Mouse (Mus musculus) neural tube, embryonic 14.5 days (tissue): ENCODE results near the gene Dpf3. TPM values are rescaled to one million over a fixed set of nuclear protein-coding genes. Genes with fewer than 3 reads are reported as not detected.

ENCODE experiments used
- ATAC-seq: fragments of 200-750 bp; cut with Nextera tagmentation; 2 replicates; pipeline ENCODE4 v1.8.0; 2017; ENCODE audit warnings: low read depth, mild to moderate bottlenecking, moderate TSS enrichment, moderate library complexity
- H3K27ac ChIP-seq: fragments of 300-500 bp; sonication (generic); 2 replicates; pipeline ENCODE4 v1.5.1; 2014; ENCODE audit warnings: low read depth, mild to moderate bottlenecking, control low read depth, low read length, moderate library complexity, mixed read lengths
- H3K27me3 ChIP-seq: fragments of 300-500 bp; sonication (generic); 2 replicates; pipeline ENCODE4 v1.6.1; 2014; ENCODE audit warnings: low read length; ENCODE audit not compliant: control insufficient read depth, insufficient read depth
- H3K36me3 ChIP-seq: fragments of 300-500 bp; sonication (generic); 2 replicates; pipeline ENCODE4 v1.6.1; 2014; ENCODE audit warnings: low read length, mixed read lengths; ENCODE audit not compliant: control insufficient read depth, insufficient read depth
- H3K4me1 ChIP-seq: fragments of 300-500 bp; sonication (generic); 2 replicates; pipeline ENCODE4 v1.6.1; 2014; ENCODE audit warnings: low read length; ENCODE audit not compliant: control insufficient read depth, insufficient read depth
- H3K4me2 ChIP-seq: fragments of 300-500 bp; sonication (generic); 2 replicates; pipeline ENCODE4 v1.6.1; 2014; ENCODE audit warnings: mild to moderate bottlenecking, low read depth, low read length, control low read depth
- H3K4me3 ChIP-seq: fragments of 300-500 bp; sonication (generic); 2 replicates; pipeline ENCODE4 v1.5.1; 2014; ENCODE audit warnings: low read depth, low read length, control low read depth, mixed read lengths
- H3K9ac ChIP-seq: fragments of 300-500 bp; sonication (generic); replicated peaks from 2 replicates; pipeline ENCODE4 v1.6.1; 2014; ENCODE audit warnings: low read depth, mild to moderate bottlenecking, control low read depth, low read length, mixed read lengths
- H3K9me3 ChIP-seq: fragments of 300-500 bp; sonication (generic); 2 replicates; pipeline ENCODE4 v1.6.1; 2016; ENCODE audit warnings: low read length; ENCODE audit not compliant: control insufficient read depth
- WGBS: fragments of 180-500 bp; shearing (Covaris S2); extraction: QIAGEN DNeasy Blood & Tissue Kit; methylation state at CpG from one replicate; pipeline ENCODE4 v1.1.7; 2014; 5-methylcytosine and 5-hydroxymethylcytosine counted together
- polyA plus RNA-seq: library from polyadenylated mRNA; unstranded; fragments of >200 nt; fragmentation: Nextera tagmentation; extraction: Ambion mirVana; gene quantifications from 2 replicates; pipeline ENCODE4 v1.2.1, GENCODE M21; 2014

The Dpf3 gene
- polyA plus RNA-seq, 1 experiment from 2014 or later = 29.2 TPM

GRCm38 (mm10) chr12:83524329-83524728 is 36.8 kb upstream of the Dpf3 start:
- no peak overlapping the region for H3K9ac ChIP-seq
- no peak overlapping the region for H3K27ac ChIP-seq
- WGBS = 81% methylated on average over 5 of the region's 5 CpGs
- no peaks in the 10 kb centered on the region for H3K27me3 ChIP-seq
- H3K4me2 ChIP-seq = no peak overlapping the region
- peaks cover 3% of the 10 kb centered on the region; the same call in 1 of the 2 replicates for H3K4me1 ChIP-seq
- H3K4me3 ChIP-seq = no peak overlapping the region
- no peaks in the 10 kb centered on the region for H3K9me3 ChIP-seq
- ATAC-seq = no peak
- H3K36me3 ChIP-seq = no peaks in the 10 kb centered on the region

- no peak overlapping the region for H3K4me3 ChIP-seq
- ATAC-seq = no peak
- H3K36me3 ChIP-seq = no peaks in the 10 kb centered on the region
- H3K4me2 ChIP-seq = no peak overlapping the region
- H3K27me3 ChIP-seq = no peaks in the 10 kb centered on the region
- H3K9me3 ChIP-seq = no peaks in the 10 kb centered on the region
- no peak overlapping the region for H3K27ac ChIP-seq
- peaks cover 3% of the 10 kb centered on the region; the same call in 1 of the 2 replicates for H3K4me1 ChIP-seq
- H3K9ac ChIP-seq = no peak overlapping the region
- WGBS = 85% methylated on average over 4 of the region's 4 CpGs
Measured at GRCm38 (mm10) chr12:83523892-83524291, 36.4 kb upstream of the Dpf3 start.

GRCm38 (mm10) chr12:83523056-83523455 is 35.5 kb upstream of the Dpf3 start:
- no peaks in the 10 kb centered on the region for H3K27me3 ChIP-seq
- no peak overlapping the region for H3K4me2 ChIP-seq
- no peak overlapping the region for H3K9ac ChIP-seq
- no peaks in the 10 kb centered on the region for H3K9me3 ChIP-seq
- peaks cover 3% of the 10 kb centered on the region; the same call in 1 of the 2 replicates for H3K4me1 ChIP-seq
- no peaks in the 10 kb centered on the region for H3K36me3 ChIP-seq
- H3K4me3 ChIP-seq = no peak overlapping the region
- WGBS = 75% methylated on average over 6 of the region's 6 CpGs
- H3K27ac ChIP-seq = no peak overlapping the region
- no peak for ATAC-seq

GRCm38 (mm10) chr12:83521083-83521482 is 33.6 kb upstream of the Dpf3 start:
- WGBS = 58% methylated on average over 8 of the region's 8 CpGs

GRCm38 (mm10) chr12:83520311-83520890 is 32.9 kb upstream of the Dpf3 start, which contains the start of gene Dcaf4:
Dcaf4 (plus strand) TSS chr12:83520466.
- no peaks in the 10 kb centered on the region for H3K27me3 ChIP-seq
- H3K4me2 ChIP-seq = peak within 1 kb of the TSS; percentile 65
- H3K27ac ChIP-seq = no peak within 1 kb of the TSS
- peak within 1 kb of the TSS; percentile 59 for H3K9ac ChIP-seq
- peak; percentile 99 for ATAC-seq
- WGBS = under 1% methylated on average over 32 of the region's 32 CpGs
- peaks cover 3% of the 10 kb centered on the region; the same call in 1 of the 2 replicates for H3K4me1 ChIP-seq
- H3K4me3 ChIP-seq = peak within 1 kb of the TSS; percentile 46
- H3K9me3 ChIP-seq = no peaks in the 10 kb centered on the region
- H3K36me3 ChIP-seq = no peaks in the 10 kb centered on the region

More at GRCm38 (mm10) chr12:83521083-83521482, 33.6 kb upstream of the Dpf3 start:
- peak overlapping the region; percentile 65 for H3K4me2 ChIP-seq
- H3K27me3 ChIP-seq = no peaks in the 10 kb centered on the region
- no peak for ATAC-seq
- peak overlapping the region; percentile 46; the same call in 1 of the 2 replicates for H3K4me3 ChIP-seq
- no peaks in the 10 kb centered on the region for H3K36me3 ChIP-seq
- peaks cover 3% of the 10 kb centered on the region; the same call in 1 of the 2 replicates for H3K4me1 ChIP-seq
- H3K27ac ChIP-seq = no peak overlapping the region
- peak overlapping the region; percentile 59; the same call in 1 of the 2 replicates for H3K9ac ChIP-seq
- H3K9me3 ChIP-seq = no peaks in the 10 kb centered on the region

GRCm38 (mm10) chr12:83517580-83517979 is 30.1 kb upstream of the Dpf3 start:
- no peaks in the 10 kb centered on the region for H3K36me3 ChIP-seq
- H3K27me3 ChIP-seq = no peaks in the 10 kb centered on the region
- no peak overlapping the region for H3K4me3 ChIP-seq
- no peak overlapping the region for H3K4me2 ChIP-seq
- H3K4me1 ChIP-seq = peaks cover 3% of the 10 kb centered on the region; the same call in 1 of the 2 replicates
- no peaks in the 10 kb centered on the region for H3K9me3 ChIP-seq
- no peak overlapping the region for H3K27ac ChIP-seq
- WGBS = 80% methylated on average over 3 of the region's 3 CpGs
- ATAC-seq = no peak
- no peak overlapping the region for H3K9ac ChIP-seq

- WGBS = 36% methylated on average over 4 of the region's 4 CpGs
- no peak for ATAC-seq
- no peaks in the 10 kb centered on the region for H3K27me3 ChIP-seq
- no peak overlapping the region for H3K27ac ChIP-seq
- no peak overlapping the region for H3K9ac ChIP-seq
- H3K4me1 ChIP-seq = 0 out of 2 replicates have a peak, but pooled peaks cover 2% of the 10 kb centered on the region
- H3K9me3 ChIP-seq = no peaks in the 10 kb centered on the region
- H3K4me2 ChIP-seq = no peak overlapping the region
- H3K4me3 ChIP-seq = no peak overlapping the region
- no peaks in the 10 kb centered on the region for H3K36me3 ChIP-seq
Measured at GRCm38 (mm10) chr12:83514216-83514615, 26.7 kb upstream of the Dpf3 start.

- no peak overlapping the region for H3K9ac ChIP-seq
- H3K9me3 ChIP-seq = no peaks in the 10 kb centered on the region
- no peaks in the 10 kb centered on the region for H3K27me3 ChIP-seq
- 0 out of 2 replicates have a peak, but pooled peaks cover 2% of the 10 kb centered on the region for H3K4me1 ChIP-seq
- no peaks in the 10 kb centered on the region for H3K36me3 ChIP-seq
- H3K27ac ChIP-seq = no peak overlapping the region
- H3K4me2 ChIP-seq = no peak overlapping the region
- WGBS = 24% methylated on average over 5 of the region's 5 CpGs
- H3K4me3 ChIP-seq = no peak overlapping the region
- ATAC-seq = peak; percentile 41; the same call in 1 of the 2 replicates
Measured at GRCm38 (mm10) chr12:83513185-83513584, 25.7 kb upstream of the Dpf3 start.

GRCm38 (mm10) chr12:83512783-83513182 is 25.3 kb upstream of the Dpf3 start:
- ATAC-seq = peak; percentile 49; the same call in 1 of the 2 replicates

More at GRCm38 (mm10) chr12:83512783-83513182, 25.3 kb upstream of the Dpf3 start:
- H3K27me3 ChIP-seq = no peaks in the 10 kb centered on the region
- no peak overlapping the region for H3K4me2 ChIP-seq
- H3K27ac ChIP-seq = no peak overlapping the region
- no peak overlapping the region for H3K9ac ChIP-seq
- 10% methylated on average over 4 of the region's 4 CpGs for WGBS
- H3K4me1 ChIP-seq = 0 out of 2 replicates have a peak, but pooled peaks cover 2% of the 10 kb centered on the region
- no peaks in the 10 kb centered on the region for H3K36me3 ChIP-seq
- H3K9me3 ChIP-seq = no peaks in the 10 kb centered on the region
- no peak overlapping the region for H3K4me3 ChIP-seq
